Mouse (Mus musculus) spleen, adult 2 months (tissue): ENCODE data around the gene Gm9736.
"Not testable (repeated sequence)": the region's sequence is repeated elsewhere in the genome, so short reads cannot be mapped to it uniquely, and the experiment has no call there.

Experiments
- CTCF ChIP-seq: fragments of 200-500 bp; IDR thresholded peaks from 2 replicates; pipeline ENCODE4 v1.5.1; 2011; ENCODE audit warnings: mild to moderate bottlenecking, inconsistent platforms; ENCODE audit not compliant: insufficient read depth, insufficient read length, insufficient replicate concordance; ENCODE audit errors: extremely low read depth
- POLR2A ChIP-seq: fragments of 200-500 bp; IDR thresholded peaks from 2 replicates; pipeline ENCODE4 v1.6.1; 2011; ENCODE audit warnings: low read depth, low read length, inconsistent platforms

- not testable (repeated sequence) for TF ChIP-seq POLR2A, CTCF
Measured at GRCm38 (mm10) chr10:77741924-77742688, 9.0 kb downstream of the Gm9736 start, which contains the start of gene Gm18596.
